Comparison of ENCODE assay signal across 8 mouse cellular contexts in genomic region chr19:12009501-12010280, GRCm38 (mm10). TPM values are rescaled to one million over a fixed set of nuclear protein-coding genes. Genes with fewer than 3 reads are reported as not detected.
DNase-seq lines count a peak whose midpoint lies in the region; ATAC-seq and TF ChIP-seq lines count a peak whose summit lies in the region.

No protein-coding gene starts in this region.

- H3K27me3 ChIP-seq in E14TG2a.4 (ENCODE audit: insufficient read depth, low read length) = peaks cover 12% of the 10 kb centered on the region
- H3K27me3 ChIP-seq in forebrain, embryonic 10.5 days (ENCODE audit: poor library complexity, severe bottlenecking) = no peaks in the 10 kb centered on the region
- no peaks in the 10 kb centered on the region for H3K27me3 ChIP-seq in liver, postnatal 0 days (ENCODE audit: insufficient read depth, low read length)
- H3K27me3 ChIP-seq in neural tube, embryonic 13.5 days = no peaks in the 10 kb centered on the region

- intact Hi-C loops in heart, postnatal 10 days (cut with DNase I) = loop anchor here (2.0 to 10.0 kb wide), 4 partner anchors 191 to 788 kb away; partner anchors contain the start of genes Gm4952, Lpxn, Stx3 and Zfp91

- no peaks in the 10 kb centered on the region for H3K36me3 ChIP-seq in E14TG2a.4 (ENCODE audit: insufficient read depth, low read length)
- H3K36me3 ChIP-seq in forebrain, embryonic 10.5 days (replicated peaks) = no peaks in the 10 kb centered on the region
- H3K36me3 ChIP-seq in liver, postnatal 0 days (replicated peaks; ENCODE audit: insufficient read depth, low read length) = no peaks in the 10 kb centered on the region
- no peaks in the 10 kb centered on the region for H3K36me3 ChIP-seq in neural tube, embryonic 13.5 days

- H3K4me3 ChIP-seq in E14TG2a.4 (replicated peaks; ENCODE audit: low read length) = peak overlapping the region; percentile 89
- peak overlapping the region; percentile 73 for H3K4me3 ChIP-seq in bone marrow, adult 2 months (replicated peaks; ENCODE audit: control insufficient read depth, low read depth, low read length)
- H3K4me3 ChIP-seq in forebrain, embryonic 10.5 days = peak overlapping the region; percentile 57
- H3K4me3 ChIP-seq in liver, postnatal 0 days (ENCODE audit: low read depth, low read length) = peak overlapping the region; percentile 62
- H3K4me3 ChIP-seq in neural tube, embryonic 13.5 days = peak overlapping the region; percentile 63

- peak; percentile 39; the same call in 1 of the 2 replicates for TF ChIP-seq EP300 in liver, postnatal 0 days (IDR thresholded peaks at IDR 0.05; ENCODE audit: low read depth)

- peak overlapping the region; percentile 70 for H3K9ac ChIP-seq in liver, postnatal 0 days (replicated peaks)
- H3K9ac ChIP-seq in neural tube, embryonic 13.5 days = peak overlapping the region; percentile 87

- DNase-seq in forebrain, embryonic 10.5 days (ENCODE audit: extremely low spot score, low spot score) = peak; percentile 81
- peak; percentile 83 to 89 for DNase-seq in heart, postnatal 10 days
- peak; percentile 66 to 71 for DNase-seq in kidney, postnatal 36 days
- DNase-seq in liver, postnatal 0 days = peak; percentile 73
- peak; percentile 89 for DNase-seq in thymus, postnatal 0 days (ENCODE audit: low spot score)

- no peak; the same call in 1 of the 2 replicates for ATAC-seq in liver, postnatal 0 days
- no peak for ATAC-seq in neural tube, embryonic 13.5 days (ENCODE audit: low read depth)

- TF ChIP-seq CTCF in E14TG2a.4 (conservative IDR thresholded peaks at IDR 0.05; ENCODE audit: low read length) = no peak
- TF ChIP-seq CTCF in bone marrow, adult 2 months (IDR thresholded peaks at IDR 0.05; ENCODE audit: control insufficient read depth, insufficient read depth, low read length) = no peak
- no peak for TF ChIP-seq CTCF in liver, postnatal 0 days (IDR thresholded peaks at IDR 0.05; ENCODE audit: low read depth)

- H3K4me1 ChIP-seq in E14TG2a.4 (replicated peaks; ENCODE audit: low read depth, low read length) = peaks cover 38% of the 10 kb centered on the region
- peaks cover under 1% of the 10 kb centered on the region for H3K4me1 ChIP-seq in bone marrow, adult 2 months (ENCODE audit: control insufficient read depth, insufficient read depth, low read length)
- peaks cover 29% of the 10 kb centered on the region for H3K4me1 ChIP-seq in forebrain, embryonic 10.5 days
- peaks cover 14% of the 10 kb centered on the region for H3K4me1 ChIP-seq in liver, postnatal 0 days (ENCODE audit: insufficient read depth)
- peaks cover 22% of the 10 kb centered on the region for H3K4me1 ChIP-seq in neural tube, embryonic 13.5 days (replicated peaks)

- WGBS in bone marrow, adult 2 months = 2% methylated on average over 24 of the region's 24 CpGs
- WGBS in forebrain, embryonic 10.5 days = under 1% methylated on average over 24 of the region's 24 CpGs
- WGBS in liver, postnatal 0 days (ENCODE audit: insufficient replicate concordance) = 1% methylated on average over 24 of the region's 24 CpGs
- 1% methylated on average over 24 of the region's 24 CpGs for WGBS in neural tube, embryonic 13.5 days

- peak overlapping the region; percentile 84 for H3K4me2 ChIP-seq in liver, postnatal 0 days (ENCODE audit: low read depth, low read length)
- H3K4me2 ChIP-seq in neural tube, embryonic 13.5 days = peak overlapping the region; percentile 69

- H3K27ac ChIP-seq in bone marrow, adult 2 months (ENCODE audit: control insufficient read depth, insufficient read depth, low read depth, low read length, poor library complexity) = peak overlapping the region; percentile 49
- peak overlapping the region; percentile 87 for H3K27ac ChIP-seq in forebrain, embryonic 10.5 days
- peak overlapping the region; percentile 94 for H3K27ac ChIP-seq in liver, postnatal 0 days (ENCODE audit: low read depth)
- peak overlapping the region; percentile 92 for H3K27ac ChIP-seq in neural tube, embryonic 13.5 days (replicated peaks)

- TF ChIP-seq POLR2A in bone marrow, adult 2 months (IDR thresholded peaks at IDR 0.05; ENCODE audit: borderline replicate concordance, control insufficient read depth, low read depth, low read length) = no peak

- H3K9me3 ChIP-seq in E14TG2a.4 (ENCODE audit: low read length) = no peaks in the 10 kb centered on the region
- H3K9me3 ChIP-seq in forebrain, embryonic 10.5 days = no peaks in the 10 kb centered on the region
- H3K9me3 ChIP-seq in liver, postnatal 0 days (ENCODE audit: low read length) = no peaks in the 10 kb centered on the region
- no peaks in the 10 kb centered on the region for H3K9me3 ChIP-seq in neural tube, embryonic 13.5 days

RNA-seq across cellular contexts. Expression of gene Olfr1423, which starts 31.4 kb away (rescaled TPM):
- polyA plus RNA-seq in bone marrow, adult 2 months (2011; ENCODE audit: insufficient read depth, insufficient read length, low replicate concordance, missing spikeins) = not detected in 2 replicates
- polyA plus RNA-seq in forebrain, embryonic 10.5 days (2016; fragmentation: Nextera tagmentation; extraction: Ambion mirVana) = 0.04 TPM in 2 replicates
- not detected for total RNA-seq in heart, postnatal 10 days (2021)
- polyA plus RNA-seq in liver, postnatal 0 days (2015; fragmentation: Nextera tagmentation; extraction: Ambion mirVana) = not detected in 2 replicates
- polyA plus RNA-seq in neural tube, embryonic 13.5 days (2015; fragmentation: Nextera tagmentation; extraction: Ambion mirVana) = not detected in 2 replicates
- not detected in 2 replicates for polyA plus RNA-seq in thymus, postnatal 0 days (2015; fragmentation: Nextera tagmentation; extraction: Ambion mirVana)

RNA-seq across cellular contexts. Expression of gene Osbp, which starts 44.0 kb away (rescaled TPM):
- 14.4 and 15.7 TPM in 2 replicates for polyA plus RNA-seq in bone marrow, adult 2 months (2011; ENCODE audit: insufficient read depth, insufficient read length, low replicate concordance, missing spikeins)
- 3.2 and 3.3 TPM in 2 replicates for polyA plus RNA-seq in forebrain, embryonic 10.5 days (2016; fragmentation: Nextera tagmentation; extraction: Ambion mirVana)
- 10 to 100 TPM; 74.0 to 83.6 TPM for total RNA-seq in heart, postnatal 10 days (2021)
- 2.6 and 2.7 TPM in 2 replicates for polyA plus RNA-seq in liver, postnatal 0 days (2015; fragmentation: Nextera tagmentation; extraction: Ambion mirVana)
- polyA plus RNA-seq in neural tube, embryonic 13.5 days (2015; fragmentation: Nextera tagmentation; extraction: Ambion mirVana) = 4.5 and 4.7 TPM in 2 replicates
- polyA plus RNA-seq in thymus, postnatal 0 days (2015; fragmentation: Nextera tagmentation; extraction: Ambion mirVana) = 5.4 and 6.5 TPM in 2 replicates

RNA-seq across cellular contexts. Expression of gene Olfr1424, which starts 52.8 kb away (rescaled TPM):
- not detected in 2 replicates for polyA plus RNA-seq in bone marrow, adult 2 months (2011; ENCODE audit: insufficient read depth, insufficient read length, low replicate concordance, missing spikeins)
- polyA plus RNA-seq in forebrain, embryonic 10.5 days (2016; fragmentation: Nextera tagmentation; extraction: Ambion mirVana) = not detected in 2 replicates
- total RNA-seq in heart, postnatal 10 days (2021) = not detected
- polyA plus RNA-seq in liver, postnatal 0 days (2015; fragmentation: Nextera tagmentation; extraction: Ambion mirVana) = not detected in 2 replicates
- polyA plus RNA-seq in neural tube, embryonic 13.5 days (2015; fragmentation: Nextera tagmentation; extraction: Ambion mirVana) = not detected in 2 replicates
- not detected in 2 replicates for polyA plus RNA-seq in thymus, postnatal 0 days (2015; fragmentation: Nextera tagmentation; extraction: Ambion mirVana)
